Mouse (Mus musculus): Measurements from ENCODE around the gene Zkscan4. TPM values are rescaled to one million over a fixed set of nuclear protein-coding genes. Genes with fewer than 3 reads are reported as not detected.
A peak's percentile ranks its signal among the peaks of the same experiment; 100 is the strongest.
"Not testable (repeated sequence)": the region's sequence is repeated elsewhere in the genome, so short reads cannot be mapped to it uniquely, and the experiment has no call there.

Zkscan4 gene
- 1 to 10 TPM; 1.0 to 1.5 (median 1.1) TPM for total RNA-seq (2022)

DNA sequence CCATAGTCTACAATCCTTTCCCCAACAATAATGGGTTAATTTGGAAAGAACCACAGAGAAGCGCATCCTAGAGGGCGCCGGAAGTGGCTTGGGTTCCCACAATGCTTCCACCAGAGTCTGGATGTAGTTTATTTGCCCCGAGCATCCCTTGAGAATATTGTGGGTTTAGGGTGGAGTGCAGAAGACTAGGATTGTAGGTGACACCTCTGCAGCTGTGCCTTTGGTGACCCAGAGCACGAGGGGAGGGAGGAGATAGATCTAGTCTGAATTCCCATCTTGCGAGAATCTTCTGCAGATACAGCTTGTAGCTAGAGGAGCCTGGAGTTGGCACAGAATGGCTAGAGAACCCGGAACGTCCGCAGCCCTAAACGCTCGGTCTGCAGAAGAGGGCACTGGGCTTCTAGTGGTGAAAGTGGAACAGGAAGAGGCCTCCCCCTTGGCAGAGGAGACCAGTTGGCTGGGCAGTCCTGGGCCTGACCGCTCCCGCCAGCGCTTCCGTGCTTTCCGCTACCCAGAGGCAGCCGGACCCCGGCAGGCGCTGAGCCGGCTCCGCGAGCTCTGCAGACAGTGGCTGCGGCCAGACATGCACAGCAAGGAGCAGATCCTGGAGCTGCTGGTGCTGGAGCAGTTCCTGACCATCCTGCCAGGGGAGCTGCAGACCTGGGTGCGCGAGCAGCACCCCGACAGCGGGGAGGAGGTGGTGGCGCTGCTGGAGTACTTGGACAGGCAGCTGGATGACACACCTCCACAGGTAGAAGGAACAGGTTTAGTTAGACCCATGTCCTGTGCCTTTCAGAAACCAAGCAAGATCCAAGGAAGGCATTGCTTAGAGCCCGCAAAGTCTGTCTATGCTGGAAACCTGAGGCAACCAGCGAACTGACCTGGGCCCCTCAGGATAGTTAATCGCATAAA lies at the start of gene Zkscan4, which contains the start of gene Gm10065:
Gene Zkscan4, plus strand, starts transcription at position 149 of the 912 bp plus-strand sequence.
Gene Gm10065, minus strand, starts transcription at position 683 of the 912 bp plus-strand sequence.
- peak; percentile 73 for DNase-seq (ENCODE audit: low spot score)

DNA sequence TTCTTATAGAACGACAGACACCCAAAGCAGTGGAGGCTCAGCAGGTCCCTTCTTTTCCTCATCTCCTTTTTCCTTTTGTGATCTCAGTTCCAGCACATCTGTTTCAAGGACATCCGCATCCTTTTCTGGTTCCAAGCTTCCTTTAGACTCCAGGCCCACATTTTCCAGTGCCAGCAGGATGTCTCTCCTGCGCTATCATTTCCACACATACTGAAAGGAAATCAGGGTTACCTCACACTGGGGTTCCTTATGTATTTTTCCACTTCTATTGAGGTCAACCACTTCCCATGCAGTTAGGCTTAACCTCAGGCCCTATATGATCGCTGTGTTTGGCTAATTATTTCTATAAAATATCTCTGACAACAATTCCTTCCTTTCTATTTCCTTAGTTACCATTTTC lies 43.2 kb upstream of the Zkscan4 start:
- DNase-seq (ENCODE audit: low spot score), result peak; percentile 10

DNA sequence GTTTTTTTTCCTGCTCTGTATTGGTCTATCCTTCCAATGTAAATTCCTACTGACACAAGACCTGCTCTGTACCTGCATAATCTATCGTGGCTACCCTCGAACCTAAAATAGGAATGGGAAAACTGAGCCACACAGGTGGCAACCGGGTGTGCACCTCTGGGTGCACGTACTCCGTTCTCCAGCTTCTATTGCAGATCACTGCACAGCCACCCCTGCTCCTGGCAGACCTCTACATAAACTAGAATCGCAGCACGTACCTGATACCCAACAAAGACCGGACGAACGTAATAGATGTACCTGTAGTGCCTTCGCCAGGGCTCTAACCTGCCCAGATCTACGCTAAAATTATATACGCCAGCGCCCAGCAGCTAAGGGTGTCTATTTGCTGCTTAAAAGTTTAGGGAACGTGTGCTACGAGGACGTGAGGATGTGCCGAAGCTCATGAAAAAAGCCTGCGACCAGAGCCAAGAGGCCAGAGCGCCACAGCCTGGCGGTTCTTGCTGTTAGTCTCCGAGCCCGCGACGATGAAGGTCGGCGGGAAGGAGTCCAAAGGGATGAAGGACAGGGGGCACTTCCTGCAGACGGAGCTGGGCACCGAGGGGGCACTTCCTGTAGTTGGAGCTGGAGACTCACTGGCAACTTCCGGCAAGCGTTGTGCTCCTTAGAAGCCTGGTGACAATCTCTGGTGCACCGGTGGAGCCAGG lies 38.1 kb upstream of the Zkscan4 start, which contains the start of gene Pgbd1:
Gene Pgbd1, minus strand, starts transcription at position 556 of the 704 bp plus-strand sequence.
- peak; percentile 21 for DNase-seq (ENCODE audit: low spot score)

DNA sequence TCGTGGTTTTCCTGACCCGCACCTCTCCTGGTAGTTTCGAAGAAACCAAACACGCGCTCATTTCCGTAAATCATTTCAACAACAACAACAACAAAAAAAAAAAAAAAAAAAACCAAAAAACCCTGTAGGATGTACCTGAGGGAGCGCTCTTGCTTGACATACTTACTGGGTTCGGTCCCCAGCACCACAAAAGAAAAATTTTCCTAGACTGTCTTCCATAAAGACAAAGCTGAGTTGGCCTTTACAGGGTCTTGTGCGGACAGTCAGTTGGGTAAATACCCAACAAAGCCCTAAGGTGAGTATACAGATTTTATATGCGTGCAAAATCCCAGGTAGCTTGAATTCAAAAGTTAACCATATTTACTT lies 37.5 kb upstream of the Zkscan4 start:
- no peak for DNase-seq (ENCODE audit: low spot score)

DNA sequence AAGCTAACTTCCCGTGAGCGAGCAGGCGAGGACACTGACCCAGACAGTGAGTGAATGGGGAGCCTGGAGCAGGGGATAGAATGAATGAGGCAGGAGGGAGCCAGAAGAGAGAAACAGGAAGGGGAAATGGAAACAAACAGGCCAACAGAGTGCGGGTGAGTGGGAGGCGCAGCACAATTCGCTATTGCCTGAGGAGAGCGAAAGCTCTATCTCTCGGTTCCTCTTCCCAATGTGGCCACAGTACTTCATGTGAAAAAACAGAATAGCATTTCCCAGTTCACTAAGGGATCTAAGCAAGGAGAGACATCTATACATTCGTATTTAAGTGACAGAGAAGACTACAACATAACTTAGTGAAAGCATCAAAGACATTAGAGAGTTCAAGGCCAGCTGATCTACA lies 31.9 kb upstream of the Zkscan4 start:
- DNase-seq (ENCODE audit: low spot score), result peak; percentile 9

DNA sequence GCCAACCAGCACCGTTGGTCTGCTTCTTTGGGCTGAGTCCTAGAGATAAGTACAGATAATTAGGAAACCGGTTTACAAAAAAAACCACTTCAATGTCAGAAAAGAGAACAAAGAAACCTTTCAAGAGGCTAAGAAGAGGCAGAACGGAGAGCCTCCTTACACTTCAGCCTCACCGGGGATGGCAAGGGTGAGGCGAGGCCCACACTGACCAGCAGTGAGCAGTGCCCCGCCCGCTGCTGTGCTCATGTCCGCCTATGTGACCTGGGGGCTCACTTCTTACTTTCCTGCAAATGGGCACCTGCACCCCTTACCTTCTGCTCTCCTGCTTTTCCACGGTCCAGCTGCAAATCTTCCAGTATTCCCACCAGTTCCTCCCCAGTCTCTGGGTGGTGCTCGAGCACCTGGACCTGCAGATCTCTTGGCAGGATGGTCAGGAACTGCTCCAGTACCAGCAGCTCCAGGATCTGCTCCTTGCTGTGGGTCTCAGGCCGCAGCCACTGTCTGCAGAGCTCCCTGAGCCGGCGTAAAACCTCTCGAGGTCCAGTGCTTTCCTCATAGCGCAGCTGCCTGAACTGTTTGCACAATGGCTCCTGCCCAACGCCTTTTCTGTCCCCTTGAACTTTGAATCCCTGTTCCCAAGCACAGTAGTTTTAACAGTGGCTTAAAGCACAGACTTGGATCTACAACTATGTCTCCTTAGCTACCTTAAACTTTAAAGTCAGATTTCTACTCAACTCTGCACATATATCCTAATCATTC lies 30.7 kb upstream of the Zkscan4 start:
- DNase-seq (ENCODE audit: low spot score), result no peak

DNA sequence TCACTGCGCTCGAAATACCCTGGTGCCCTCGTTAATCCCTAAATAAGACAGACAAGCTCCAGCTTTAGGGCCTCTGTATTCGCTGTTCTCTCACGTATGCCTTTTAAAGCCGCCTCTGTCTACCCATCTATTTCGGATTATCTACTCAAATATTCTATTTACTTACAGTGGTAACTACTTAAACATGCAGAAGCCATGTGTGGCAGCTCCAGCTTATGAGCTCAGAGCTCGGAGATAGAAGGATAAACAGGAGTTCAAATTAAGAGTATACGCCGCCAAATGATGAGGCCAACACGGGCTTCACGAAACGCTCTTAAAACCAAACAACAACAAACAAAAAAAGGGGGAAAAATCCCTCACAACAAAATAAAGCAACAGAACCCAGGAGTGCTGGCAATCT lies 25.7 kb upstream of the Zkscan4 start:
- DNase-seq (ENCODE audit: low spot score), result no peak

DNA sequence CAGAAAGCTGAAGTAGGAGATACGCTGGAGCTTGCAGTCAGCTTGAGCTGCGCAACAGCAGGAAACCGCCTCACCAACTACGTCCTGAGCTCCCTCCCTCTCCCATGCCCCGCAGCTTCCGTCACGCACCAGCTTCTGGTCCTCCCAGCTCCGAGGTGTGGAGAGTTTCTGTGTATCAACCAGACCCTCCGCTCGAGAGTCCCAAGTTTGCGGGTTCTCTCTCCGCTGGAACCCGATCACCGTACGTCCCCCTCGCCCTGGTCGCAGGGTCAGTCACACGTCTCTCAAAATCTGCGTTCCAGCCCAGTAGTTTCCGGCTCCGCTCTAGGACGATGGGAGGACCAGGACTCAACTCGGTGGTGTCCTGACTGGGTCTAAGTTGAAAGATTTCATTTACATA lies 25.3 kb upstream of the Zkscan4 start, which contains the start of gene Zscan26:
Gene Zscan26, minus strand, starts transcription at position 282 of the 400 bp plus-strand sequence.
- DNase-seq (ENCODE audit: low spot score), result peak; percentile 92

DNA sequence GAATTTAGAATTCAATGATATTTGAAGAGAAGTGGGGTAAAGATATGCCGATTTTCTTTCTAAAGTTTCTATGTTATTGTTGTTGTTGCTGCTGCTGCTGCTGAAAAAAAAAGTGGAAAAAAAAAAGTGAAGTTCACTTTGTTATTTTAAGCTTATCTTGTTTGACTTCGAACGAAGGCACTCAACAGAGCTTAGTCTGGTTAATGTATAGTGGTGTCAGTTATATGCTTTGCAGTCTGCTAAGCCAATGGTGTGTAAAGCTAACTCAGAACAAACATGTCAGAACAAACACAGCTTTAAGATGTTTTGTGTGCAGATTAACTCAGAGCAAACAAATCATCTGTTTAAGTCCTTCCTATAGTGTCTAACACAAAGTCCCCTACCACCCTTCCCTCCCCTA lies 24.6 kb upstream of the Zkscan4 start:
- no peak for DNase-seq (ENCODE audit: low spot score)

DNA sequence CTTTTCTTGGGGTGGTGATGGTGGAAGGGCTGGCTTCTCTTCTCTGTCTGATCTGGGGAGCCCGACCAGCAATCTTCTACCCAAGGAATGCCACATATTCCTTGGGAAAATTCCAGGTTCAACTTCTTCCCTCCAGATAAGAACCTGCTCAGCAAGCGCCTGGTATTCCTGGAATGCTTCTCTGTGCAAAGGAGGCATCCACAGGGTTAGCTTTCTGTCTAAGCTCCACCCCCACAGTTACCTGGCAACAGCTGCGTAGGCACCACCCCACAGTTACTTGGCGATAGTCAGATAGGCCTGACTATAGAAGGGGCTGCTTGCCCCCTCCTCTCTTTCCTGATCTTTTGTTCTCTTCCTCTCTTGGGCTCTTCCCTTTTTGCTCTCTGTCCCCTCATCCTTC lies 22.4 kb upstream of the Zkscan4 start:
- DNase-seq (ENCODE audit: low spot score), result no peak

DNA sequence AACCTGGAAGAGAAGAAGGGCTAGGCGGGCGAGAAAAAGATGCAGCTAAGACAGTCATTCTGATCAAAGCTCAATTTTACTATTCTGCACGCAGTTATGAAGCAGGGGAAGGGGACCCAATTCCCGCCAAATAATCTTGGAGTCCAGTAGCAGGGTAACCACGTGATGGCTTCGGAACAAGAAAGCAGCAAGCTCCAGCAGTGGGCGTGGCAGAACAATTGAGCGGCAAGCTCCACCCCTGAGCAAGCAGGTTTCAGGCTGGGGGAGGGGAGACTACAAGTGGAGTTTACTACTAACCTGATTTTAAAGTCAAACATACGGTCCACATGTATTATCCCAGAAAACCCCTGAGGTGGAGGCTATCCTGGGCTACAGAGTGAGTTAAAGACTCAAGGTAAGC lies 16.2 kb upstream of the Zkscan4 start:
- not testable (repeated sequence) for DNase-seq (ENCODE audit: low spot score)

DNA sequence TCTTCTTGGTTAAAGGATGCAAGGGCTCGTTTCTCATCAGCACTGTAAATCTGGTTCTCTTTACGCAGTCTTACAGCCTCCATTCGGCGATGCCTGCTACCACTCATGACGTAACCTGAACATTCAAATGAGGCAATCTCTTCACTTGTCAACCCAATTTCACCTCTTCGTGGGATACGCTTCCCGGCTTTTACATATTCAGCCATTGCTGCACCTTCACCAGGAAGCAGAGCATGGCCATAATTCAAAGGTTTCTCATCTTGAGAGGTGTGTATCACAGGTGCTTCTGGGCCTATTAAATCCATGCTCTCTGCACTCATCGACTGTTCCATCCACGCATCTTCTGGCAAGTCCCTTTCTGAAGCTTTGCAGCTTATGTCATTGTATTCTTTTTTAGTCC lies 11.4 kb upstream of the Zkscan4 start:
- DNase-seq (ENCODE audit: low spot score), result no peak

DNA sequence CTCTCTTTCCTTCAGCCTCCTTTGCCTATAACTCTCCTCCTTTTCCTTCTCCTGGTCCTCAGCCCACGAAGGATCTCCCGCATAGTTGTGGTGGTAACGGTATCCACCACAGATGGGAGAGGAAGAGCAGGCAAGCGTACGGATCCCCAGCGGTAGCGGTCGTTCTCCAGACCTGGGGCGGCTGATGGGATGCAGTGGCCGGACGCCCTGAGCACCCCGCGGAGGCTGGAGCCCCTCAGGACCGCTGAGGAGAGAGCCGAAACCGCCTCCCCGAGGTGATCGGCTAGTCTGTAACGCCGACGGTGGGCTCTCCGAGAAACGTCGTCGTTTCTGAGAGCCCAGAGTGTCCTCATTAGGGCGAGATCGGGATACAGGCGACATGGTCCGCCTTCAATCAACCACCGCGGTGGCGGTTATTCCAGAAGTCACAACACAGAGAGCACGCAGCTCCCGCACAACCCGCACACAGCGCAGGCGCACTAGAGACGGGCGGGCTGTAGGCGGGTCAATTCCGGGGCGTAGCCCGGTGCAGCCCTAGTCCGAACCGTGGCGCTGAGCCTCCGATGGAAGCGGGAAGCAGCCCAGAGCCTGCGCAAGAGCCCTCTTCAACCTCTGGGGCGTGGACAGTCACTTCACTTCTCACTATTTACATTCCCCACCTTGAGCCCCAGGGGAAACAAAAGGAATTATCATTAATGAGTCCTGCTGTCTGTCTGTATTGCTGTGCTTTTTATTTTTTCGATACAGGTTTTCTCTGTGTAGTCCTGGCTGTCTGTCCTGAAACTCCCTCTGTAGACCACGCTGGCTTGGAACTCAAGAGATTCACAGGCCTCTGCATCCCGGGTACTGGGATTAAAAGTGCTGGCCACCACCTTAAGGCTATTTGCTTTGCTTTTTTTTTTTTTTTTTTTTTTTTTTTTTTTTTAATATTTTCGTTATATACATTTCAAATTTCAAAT lies 10.4 kb upstream of the Zkscan4 start, which contains the start of gene Nkapl:
Gene Nkapl, minus strand, starts transcription at position 449 of the 959 bp plus-strand sequence.
- DNase-seq (ENCODE audit: low spot score), result peak; percentile 79

DNA sequence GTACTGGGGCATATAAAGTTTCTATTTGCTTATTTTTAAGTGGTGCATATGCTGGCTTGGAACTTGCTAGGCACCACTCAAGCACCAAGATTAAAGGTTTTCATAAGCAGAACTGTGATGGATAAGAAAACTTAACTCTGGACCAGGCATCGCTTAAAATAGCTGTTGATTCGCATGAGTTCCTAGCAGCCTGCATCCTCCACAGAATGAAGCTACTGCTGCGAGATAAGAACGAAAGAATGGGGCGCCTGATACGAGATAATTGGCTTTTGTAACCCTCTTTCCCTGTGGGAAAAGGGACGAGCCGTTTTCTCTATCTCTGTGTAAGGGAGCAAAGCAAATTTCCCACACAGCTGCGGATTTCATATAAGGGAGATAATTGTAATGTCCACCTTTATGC lies 9.6 kb upstream of the Zkscan4 start:
- DNase-seq (ENCODE audit: low spot score), result no peak

DNA sequence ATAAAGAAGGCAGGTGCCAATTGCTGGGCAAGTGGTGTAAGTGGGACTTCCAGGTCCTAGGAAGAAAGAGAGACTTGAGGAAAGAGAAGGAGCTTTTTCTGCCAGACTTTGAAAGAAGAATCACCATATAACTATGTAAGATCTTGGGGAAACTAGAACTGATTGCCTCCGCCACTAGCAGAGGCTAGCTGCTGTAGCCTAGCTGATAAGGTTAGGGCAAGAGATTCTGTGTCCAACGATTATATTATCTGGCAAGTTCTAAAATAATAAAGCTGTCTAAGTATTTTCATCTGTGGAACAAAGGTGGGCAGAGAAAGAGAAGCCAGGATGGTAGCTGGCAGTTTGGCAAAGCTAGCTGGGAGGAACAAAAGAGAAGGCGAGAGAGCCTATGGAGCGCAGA lies 6.3 kb upstream of the Zkscan4 start:
- no peak for DNase-seq (ENCODE audit: low spot score)

DNA sequence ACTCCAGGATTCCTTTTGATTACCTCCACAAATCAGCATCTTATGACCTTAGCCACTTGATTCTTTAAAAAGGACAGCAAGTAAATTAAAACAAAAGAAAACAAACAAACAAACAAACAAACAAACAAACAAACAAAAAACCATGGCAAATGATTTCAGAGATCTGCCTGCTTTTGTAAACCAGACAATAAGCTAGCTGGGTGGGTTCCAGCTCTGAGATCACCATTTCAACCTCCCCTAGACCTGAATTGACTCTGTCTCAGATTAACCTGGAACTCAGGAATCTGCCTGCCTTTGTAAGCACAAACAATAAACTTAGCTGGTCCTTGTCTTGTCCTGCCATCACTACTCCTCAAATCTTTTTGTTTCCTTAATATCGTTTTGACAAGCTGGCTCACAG lies 8.2 kb downstream of the Zkscan4 start:
- DNase-seq (ENCODE audit: low spot score), result no peak

DNA sequence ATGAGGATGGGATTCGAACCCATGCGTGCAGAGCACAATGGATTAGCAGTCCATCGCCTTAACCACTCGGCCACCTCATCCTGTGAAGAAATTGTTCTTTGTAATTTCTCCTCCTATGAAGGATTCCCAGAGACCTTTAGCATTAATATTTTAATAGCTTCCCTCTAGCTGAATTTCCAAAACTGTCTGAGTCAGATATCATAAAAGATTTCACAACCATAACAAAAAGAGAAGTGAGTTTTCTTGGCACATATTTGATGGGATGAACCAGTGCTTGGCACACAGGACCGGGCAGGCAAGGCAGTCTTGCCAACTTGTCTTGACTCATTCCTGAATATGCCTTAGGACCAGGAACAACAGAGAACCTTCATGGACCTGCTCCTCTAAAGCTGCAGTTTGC lies 14.1 kb downstream of the Zkscan4 start:
- DNase-seq (ENCODE audit: low spot score), result no peak

DNA sequence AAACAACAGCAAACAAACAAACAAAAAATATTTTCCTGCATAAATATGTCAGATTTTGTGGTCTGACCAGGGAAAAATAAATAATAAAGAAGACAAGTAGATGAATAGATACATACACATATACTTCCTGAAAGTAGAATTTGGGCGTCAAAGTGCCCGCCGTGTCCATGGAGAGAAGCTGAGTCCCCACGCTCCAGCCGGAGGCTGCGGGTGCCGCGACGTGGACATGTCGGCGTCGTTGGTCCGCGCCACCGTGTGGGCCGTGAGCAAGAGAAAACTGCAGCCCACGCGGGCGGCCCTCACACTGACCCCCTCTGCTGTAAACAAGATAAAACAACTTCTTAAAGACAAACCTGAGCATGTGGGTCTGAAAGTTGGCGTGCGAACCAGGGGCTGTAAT lies 16.4 kb downstream of the Zkscan4 start, which contains the start of gene AK157302:
Gene AK157302, plus strand, starts transcription at position 144 of the 400 bp plus-strand sequence.
- DNase-seq (ENCODE audit: low spot score), result no peak

DNA sequence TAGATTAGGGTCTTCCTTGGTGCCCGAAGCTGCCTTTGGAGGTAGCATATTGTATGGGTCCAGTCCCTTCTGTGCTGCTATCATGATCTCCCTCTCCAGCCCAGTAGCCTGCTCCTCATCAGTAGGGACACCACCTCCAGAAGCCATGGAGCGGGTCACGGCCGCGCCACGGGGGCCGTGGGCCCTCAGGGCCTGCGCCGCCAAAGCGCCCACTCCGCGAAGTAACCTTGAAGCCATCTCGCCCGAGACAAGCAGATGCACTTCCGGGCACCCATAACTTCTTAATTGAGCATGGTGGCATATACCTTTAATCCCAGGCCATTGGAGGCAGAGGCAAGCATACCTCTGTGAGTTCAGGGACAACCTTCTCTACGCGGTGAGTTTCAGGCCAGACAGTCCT lies 22.5 kb downstream of the Zkscan4 start, which contains the start of gene Gm11273:
Gene Gm11273, minus strand, starts transcription at position 237 of the 400 bp plus-strand sequence.
- not testable (repeated sequence) for DNase-seq (ENCODE audit: low spot score)

DNA sequence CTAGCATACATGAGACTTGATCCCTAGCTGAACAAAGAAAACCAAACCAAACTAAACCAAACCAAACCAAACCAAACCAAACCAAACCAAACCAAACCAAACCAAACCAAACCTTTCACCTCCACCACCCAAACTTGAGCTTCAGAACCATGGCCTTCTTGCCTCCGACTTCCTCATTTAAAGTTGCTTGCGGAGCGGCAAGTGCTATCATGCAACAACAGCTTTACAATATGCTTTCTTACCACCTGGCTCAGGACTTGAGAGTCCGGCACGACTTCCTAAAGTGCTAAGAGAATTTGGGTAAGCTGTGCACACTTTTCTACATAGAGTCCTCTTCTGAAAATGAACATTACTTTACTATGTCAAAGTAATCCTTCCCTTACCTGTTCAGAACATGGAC lies 23.6 kb downstream of the Zkscan4 start:
- DNase-seq (ENCODE audit: low spot score), result no peak

Measured in heart, adult 8-10 months (tissue).